ENCODE assay signal across 8 mouse cellular contexts in the genomic region with DNA sequence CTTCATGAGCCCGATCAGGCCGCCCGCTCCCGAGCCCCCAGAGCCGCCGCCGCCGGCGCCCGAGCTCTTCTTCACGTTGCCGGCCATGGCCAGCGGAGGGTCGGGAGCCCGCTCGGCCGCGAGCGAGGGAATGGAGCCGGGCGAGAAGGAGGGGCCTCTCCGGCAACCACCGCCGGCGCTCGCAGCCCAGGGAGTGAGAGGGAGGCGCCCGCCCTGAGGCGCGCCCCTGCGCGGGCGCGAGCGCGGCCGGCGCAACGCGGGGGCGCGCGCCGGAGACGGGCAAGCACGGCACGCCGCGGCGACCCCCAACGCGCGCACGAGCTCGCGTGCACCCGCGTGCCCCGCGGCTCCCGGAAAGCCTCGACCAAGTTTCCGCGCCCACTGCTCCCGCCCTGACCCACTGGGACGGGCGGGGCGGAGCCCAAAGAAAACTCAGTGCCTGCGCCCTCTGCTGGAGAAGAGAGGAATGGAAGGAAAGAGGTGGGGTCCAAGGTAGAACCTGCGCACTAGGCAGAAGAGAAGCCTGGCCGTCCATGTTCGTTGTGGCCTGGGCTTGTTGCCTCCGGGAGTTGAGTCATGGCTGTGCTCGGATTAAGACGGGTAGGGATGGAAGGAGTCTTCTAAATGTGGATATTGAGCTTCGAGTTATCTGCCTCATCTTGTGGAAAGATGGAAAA. TPM values are rescaled to one million over a fixed set of nuclear protein-coding genes. Genes with fewer than 3 reads are reported as not detected.
DNase-seq lines count a peak whose midpoint lies in the region; ATAC-seq lines count a peak whose summit lies in the region.

A gene (minus strand): TSS at position 248 of the 677 bp plus-strand sequence.

- under 1% methylated on average over 71 of the region's 76 CpGs for WGBS in heart, embryonic 10.5 days
- WGBS in kidney, embryonic 15.5 days: under 1% methylated on average over 64 of the region's 76 CpGs

- peak; percentile 88 for ATAC-seq in erythroblast, adult 5-6 weeks (replicated peaks; ENCODE audit: low FRiP score, poor library complexity, severe bottlenecking)
- ATAC-seq in kidney, embryonic 15.5 days (replicated peaks; ENCODE audit: low FRiP score): peak; percentile 94
- ATAC-seq in monocyte, adult 5-6 weeks (replicated peaks; ENCODE audit: insufficient number of reproducible peaks, low FRiP score, low TSS enrichment, poor library complexity, severe bottlenecking): peak; percentile 87

- peak within 1 kb of the TSS; percentile 97 for H3K9ac ChIP-seq in kidney, embryonic 15.5 days

- H3K27ac ChIP-seq in heart, embryonic 10.5 days: peak within 1 kb of the TSS; percentile 99
- peak within 1 kb of the TSS; percentile 96 for H3K27ac ChIP-seq in kidney, embryonic 15.5 days

- H3K4me3 ChIP-seq in heart, embryonic 10.5 days: peak within 1 kb of the TSS; percentile 94
- H3K4me3 ChIP-seq in kidney, embryonic 15.5 days (replicated peaks): peak within 1 kb of the TSS; percentile 94

- H3K27me3 ChIP-seq in heart, embryonic 10.5 days (ENCODE audit: insufficient read depth, poor library complexity, severe bottlenecking): no peaks in the 10 kb centered on the region
- H3K27me3 ChIP-seq in kidney, embryonic 15.5 days: no peaks in the 10 kb centered on the region

- peaks cover 34% of the 10 kb centered on the region for H3K4me1 ChIP-seq in heart, embryonic 10.5 days
- peaks cover 48% of the 10 kb centered on the region for H3K4me1 ChIP-seq in kidney, embryonic 15.5 days

- peak within 1 kb of the TSS; percentile 66 for H3K4me2 ChIP-seq in kidney, embryonic 15.5 days

- H3K9me3 ChIP-seq in heart, embryonic 10.5 days: no peaks in the 10 kb centered on the region
- no peaks in the 10 kb centered on the region for H3K9me3 ChIP-seq in kidney, embryonic 15.5 days (replicated peaks)

- peak; percentile 99 for DNase-seq in B cell, adult 2 months
- peak; percentile 99 for DNase-seq in brain, adult 2 months (ENCODE audit: low read depth, low spot score)
- DNase-seq in heart, embryonic 10.5 days (ENCODE audit: low spot score): peak; percentile 99
- peak; percentile 97 for DNase-seq in liver
- DNase-seq in spleen, postnatal 4 days (ENCODE audit: low spot score in 2 of 2): peak; percentile 98 to 99

- 0 out of 2 replicates have a peak, but pooled peaks cover 3% of the 10 kb centered on the region for H3K36me3 ChIP-seq in heart, embryonic 10.5 days
- H3K36me3 ChIP-seq in kidney, embryonic 15.5 days: no peaks in the 10 kb centered on the region

RNA-seq across cellular contexts. Expression of the gene that starts here (rescaled TPM):
- total RNA-seq in erythroblast, adult 5-6 weeks (2015; ENCODE audit: low replicate concordance): 43.7 and 46.9 TPM in 2 replicates
- total RNA-seq in erythroblast, adult 5-6 weeks (2017; ENCODE audit: low replicate concordance): 14.6 and 35.3 TPM in 2 replicates
- polyA plus RNA-seq in heart, embryonic 10.5 days (2016; fragmentation: Nextera tagmentation; extraction: Ambion mirVana): 16.2 and 16.3 TPM in 2 replicates
- 18.6 and 22.9 TPM in 2 replicates for polyA plus RNA-seq in kidney, embryonic 15.5 days (2015; fragmentation: Nextera tagmentation; extraction: Ambion mirVana)
- total RNA-seq in monocyte, adult 5-6 weeks (2017): 47.1 to 115 TPM (median 63.1 TPM) in 3 replicates

Comparison
In these comparisons a context has a peak if more than half of its experiments do, and no peak if none do; other contexts are left out.
1. Peak in every context shown above with its lines: DNase-seq, ATAC-seq, H3K4me3 ChIP-seq and H3K27ac ChIP-seq.